Mouse (Mus musculus) heart, postnatal 4 days (tissue): ENCODE results near the gene Helb. TPM values are rescaled to one million over a fixed set of nuclear protein-coding genes. Genes with fewer than 3 reads are reported as not detected.
"Not testable (repeated sequence)": the region's sequence is repeated elsewhere in the genome, so short reads cannot be mapped to it uniquely, and the experiment has no call there.

Experiments
- DNase-seq: peaks from one replicate; pipeline ENCODE4 v3.0.0; 2021
- total RNA-seq, 2 experiments: library from RNA; stranded (reverse); gene quantifications; 2 replicates each; pipeline ENCODE4 v1.2.3; 2021

Gene Helb
- 10 to 100 TPM; 10.5 to 11.7 TPM for total RNA-seq

DNA sequence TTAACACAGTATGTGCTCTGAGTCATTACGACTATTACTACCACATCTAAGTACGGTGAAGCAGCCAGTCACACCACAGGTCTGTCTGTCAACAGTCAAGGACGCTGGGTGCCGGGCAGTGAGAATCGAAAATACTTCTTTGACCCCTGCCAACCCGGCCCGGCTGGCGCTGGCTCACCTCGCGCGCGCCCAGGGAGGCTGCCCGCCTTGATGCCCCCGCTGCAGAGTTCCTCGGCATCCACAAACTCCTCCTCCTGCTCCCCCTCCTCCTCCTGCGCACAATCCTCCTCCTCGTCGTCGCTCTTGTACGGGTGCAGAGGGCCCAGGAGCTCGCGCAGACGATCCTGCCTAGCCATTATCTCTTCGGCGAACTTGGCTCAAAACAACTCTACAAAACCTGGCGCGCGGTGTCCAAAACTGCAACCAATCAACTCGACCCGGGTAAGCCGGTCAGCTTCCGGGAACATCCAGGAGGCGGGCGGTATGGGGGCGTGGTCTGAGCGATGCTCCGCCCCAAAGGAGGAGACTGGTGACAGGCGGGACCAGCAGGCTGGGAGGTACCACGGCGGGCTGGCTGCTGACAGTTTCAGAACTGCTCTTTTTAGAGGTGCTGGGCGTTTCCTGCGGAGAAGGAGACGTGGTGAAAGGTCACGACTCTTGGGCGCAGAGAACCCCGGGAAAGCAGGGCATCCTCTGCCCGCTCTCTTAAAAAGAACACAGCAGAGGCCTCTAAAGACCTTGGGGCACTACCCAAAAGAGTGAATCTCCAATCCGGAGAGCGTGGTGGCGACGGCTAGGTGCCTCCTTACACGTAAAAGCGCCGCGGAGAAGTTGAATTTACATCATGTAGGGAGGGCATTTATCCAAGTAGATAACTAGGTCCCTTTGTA lies at the start of gene Helb:
Gene Helb, minus strand, starts transcription at position 481 of the 890 bp plus-strand sequence.
- DNase-seq: peak; percentile 99

DNA sequence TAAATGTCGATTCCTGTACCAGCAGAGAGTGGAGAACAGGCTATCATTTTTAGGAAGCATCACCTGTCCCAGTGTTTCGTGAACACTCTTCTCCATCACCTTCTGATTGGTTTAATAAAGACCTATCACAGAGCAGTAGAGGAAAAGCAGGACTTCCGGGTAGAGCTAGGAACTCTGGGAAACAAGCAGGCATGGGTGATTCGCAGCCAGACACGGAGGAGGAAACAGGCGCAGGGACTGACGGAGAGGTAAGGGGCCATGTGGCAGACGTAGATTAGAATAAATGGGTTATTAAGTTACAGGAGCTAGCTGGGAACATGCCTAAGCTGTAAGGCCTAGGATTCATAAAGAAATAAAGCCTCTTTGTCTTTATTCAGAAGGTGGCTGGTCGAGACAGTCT lies 47.7 kb upstream of the Helb start:
- DNase-seq: no peak

DNA sequence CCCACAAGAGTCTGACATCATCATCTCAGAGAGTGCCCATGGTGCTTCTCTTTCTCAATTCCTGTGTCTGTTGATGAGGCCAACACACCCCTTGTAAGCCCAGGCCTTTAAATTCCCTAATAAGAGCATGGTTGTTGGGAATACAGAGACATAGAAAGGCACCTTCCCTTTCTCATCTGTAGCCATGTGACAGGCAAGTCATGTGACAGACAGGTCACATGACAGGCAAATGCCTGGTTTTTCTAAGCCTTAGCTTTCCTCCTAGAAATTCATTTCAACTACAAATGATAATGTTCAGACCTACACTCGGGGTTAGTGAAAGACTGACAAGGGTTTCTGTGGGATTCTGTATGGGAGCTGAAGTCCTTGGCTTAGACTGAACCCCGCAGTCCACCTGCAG lies 41.1 kb upstream of the Helb start:
- DNase-seq: no peak

DNA sequence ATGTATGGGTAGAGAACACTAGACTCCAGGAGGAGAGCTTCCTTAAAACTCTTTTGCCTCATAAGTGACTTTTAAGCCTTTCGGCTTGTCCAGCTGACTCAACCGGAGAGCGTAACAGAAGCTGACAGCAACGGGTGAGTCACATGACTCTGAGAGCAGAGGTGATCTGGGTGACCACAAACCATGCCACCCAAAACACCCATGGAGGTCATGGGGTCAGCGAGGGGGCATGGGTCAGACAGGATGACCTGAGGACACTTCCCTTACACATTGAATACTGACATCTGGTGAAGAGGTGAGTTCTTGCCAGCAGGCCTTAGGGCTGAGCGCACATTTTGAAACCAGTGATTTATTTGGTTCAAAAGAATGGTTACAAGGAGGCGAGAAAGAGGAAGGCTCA lies 38.9 kb upstream of the Helb start:
- DNase-seq: no peak

DNA sequence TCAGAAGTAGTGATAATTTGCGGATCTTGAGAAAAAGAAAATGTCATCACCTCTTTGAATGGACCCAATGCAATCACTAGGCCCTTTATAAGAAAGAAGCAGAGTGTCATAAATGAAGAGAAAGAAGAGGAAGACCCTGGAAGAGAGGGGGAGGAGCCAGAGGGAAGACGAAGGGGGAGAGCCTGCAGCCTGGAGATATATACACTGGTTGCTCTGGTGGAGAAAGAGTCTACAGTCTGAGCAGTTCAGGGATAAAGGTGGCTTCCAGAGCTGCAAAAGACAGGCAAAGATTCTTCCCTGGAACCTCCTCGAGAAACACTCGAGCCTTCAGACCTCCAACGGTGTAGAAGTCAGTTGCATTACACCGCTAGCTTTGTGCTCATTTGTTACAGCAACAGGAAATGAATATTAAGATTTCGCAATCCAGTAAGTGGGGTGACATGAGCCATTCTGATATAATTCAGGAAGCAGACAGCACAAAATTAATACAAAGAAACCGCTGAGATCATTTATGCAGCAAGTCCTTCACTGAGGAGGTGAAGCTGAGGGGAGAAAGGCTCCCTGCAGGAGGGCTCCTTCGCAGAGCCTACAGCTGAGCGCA lies 28.2 kb upstream of the Helb start:
- no peak for DNase-seq

DNA sequence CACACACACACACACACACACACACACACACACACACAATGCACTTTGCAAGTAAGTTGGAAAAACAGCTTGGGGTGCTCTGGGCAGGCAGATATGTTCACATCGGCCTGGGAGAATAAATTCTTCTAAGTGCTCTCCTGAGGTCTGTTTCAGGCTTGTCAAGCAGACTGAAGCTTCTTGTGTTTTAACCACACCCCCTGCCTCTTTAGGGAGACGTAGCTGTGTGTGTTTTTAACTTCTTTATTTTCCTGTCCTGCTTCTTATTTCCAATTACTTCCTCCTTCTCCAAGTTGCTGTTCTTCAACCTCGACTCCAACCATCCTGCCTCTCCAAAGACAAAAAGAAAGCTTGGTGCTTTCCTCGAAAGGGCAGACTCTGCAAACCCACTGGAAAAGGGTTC lies 27.4 kb upstream of the Helb start:
- DNase-seq: no peak

DNA sequence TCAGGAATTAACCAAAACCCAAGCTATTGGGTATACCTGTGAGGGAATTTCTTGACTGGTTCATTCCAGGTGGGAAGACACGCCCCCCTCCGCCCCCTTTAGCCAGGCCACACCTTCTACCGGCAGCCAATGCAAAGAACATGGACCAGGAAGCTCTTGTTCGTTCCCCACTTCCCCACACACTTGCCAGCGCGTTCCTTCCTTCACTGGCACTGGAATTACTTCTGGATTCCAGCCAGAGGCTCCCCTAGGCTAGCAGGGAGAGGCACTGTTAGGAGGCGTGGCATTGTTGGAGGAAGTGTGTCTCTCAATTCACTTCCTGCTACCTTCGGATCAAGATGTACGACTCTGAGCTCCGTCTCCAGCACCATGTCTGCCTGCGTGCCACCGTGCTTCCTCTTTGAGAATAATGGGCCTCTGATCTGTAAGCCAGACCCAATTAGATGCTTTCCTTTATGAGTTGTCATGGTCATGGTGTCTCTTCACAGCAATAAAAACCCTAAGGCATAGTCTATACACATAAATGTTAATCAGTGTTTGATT lies 23.3 kb upstream of the Helb start:
- DNase-seq: no peak

DNA sequence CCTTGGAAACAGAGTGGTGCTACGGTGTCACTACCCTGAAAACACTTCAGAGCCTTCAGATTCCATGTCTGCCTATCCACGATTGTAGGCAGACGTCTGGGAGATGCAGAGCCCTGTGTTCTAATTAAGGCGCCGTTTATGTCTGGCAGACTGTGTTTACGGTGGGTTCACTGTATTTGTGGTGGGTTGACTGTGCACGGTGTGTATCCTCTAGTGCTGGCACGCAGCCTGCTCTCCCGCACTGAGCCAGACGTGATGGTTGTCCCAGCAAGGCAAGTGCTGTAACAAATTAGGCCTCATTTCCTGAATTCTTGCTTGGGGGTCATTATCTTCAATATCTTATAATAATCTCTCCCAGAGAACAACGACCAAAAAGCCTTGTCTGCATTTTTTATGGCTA lies 20.9 kb upstream of the Helb start:
- no peak for DNase-seq

DNA sequence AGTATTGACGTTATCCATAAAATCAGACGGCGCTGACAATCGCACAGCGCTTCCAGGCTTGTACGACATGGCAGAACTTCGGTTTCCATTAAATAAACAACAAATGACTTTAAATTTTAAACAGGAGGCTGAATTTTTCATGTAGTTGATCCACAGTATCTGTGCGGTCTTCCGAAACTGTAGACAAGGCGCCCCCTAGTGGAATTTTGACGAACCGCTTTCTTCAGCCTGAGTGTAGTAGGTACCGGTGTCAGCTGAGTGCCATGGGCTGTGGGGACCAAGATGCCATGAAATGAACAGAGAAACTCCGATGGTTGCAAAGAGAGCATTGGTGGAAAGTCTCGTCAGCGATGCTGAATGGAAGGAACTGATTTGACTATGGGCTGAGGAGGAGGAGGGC lies 17.8 kb upstream of the Helb start:
- peak; percentile 60 for DNase-seq

DNA sequence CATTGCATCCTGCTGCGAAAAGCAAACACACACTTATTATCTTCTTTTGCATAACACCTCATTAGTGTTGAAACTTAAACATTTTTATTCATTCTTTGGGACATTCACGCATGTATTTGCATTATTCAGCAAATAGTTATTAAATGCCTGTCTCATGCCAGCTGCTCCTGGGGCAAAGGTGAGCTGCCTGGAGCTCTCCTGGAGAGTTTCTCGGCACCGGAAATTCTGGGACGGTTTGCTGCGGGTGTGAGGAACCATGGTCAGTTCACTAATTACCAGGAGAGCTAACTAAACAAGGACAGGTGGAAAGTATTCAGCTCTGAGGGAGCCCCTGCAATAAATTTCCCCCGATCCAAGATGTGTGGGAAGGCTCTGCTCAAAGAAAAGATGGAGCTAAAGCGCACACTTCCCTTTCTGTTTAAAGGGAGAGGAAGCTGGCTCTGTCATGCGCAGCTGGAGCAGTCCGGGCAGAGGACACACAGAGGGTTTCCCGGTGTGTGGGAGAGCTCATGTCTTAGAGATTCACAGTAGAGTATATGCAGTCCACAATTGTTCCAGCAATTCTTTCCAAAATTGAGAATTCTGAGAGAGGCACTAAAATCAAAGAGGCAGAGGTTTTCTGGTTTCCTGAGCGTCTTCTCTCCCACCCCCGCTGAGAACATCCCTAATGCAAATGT lies 16.0 kb upstream of the Helb start:
- no peak for DNase-seq

DNA sequence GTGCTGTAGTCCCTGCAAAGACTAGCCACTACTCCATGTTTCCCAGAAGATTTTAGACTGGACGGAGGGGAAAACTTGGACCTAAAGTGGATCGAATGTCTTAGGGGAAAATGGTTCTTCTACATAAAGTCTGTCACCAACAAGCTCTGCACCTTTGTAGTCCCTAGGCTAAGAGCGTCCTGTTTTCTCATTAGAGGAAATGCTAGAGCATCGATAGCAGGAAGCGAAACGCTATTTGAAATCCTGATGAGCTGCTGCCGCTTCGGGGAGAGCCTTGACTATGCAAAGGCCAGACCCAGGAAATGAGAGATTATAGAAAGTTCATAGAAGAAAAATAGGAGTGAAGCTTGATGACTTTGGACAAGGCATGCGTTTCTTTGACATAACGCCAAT lies 12.7 kb upstream of the Helb start:
- no peak for DNase-seq

DNA sequence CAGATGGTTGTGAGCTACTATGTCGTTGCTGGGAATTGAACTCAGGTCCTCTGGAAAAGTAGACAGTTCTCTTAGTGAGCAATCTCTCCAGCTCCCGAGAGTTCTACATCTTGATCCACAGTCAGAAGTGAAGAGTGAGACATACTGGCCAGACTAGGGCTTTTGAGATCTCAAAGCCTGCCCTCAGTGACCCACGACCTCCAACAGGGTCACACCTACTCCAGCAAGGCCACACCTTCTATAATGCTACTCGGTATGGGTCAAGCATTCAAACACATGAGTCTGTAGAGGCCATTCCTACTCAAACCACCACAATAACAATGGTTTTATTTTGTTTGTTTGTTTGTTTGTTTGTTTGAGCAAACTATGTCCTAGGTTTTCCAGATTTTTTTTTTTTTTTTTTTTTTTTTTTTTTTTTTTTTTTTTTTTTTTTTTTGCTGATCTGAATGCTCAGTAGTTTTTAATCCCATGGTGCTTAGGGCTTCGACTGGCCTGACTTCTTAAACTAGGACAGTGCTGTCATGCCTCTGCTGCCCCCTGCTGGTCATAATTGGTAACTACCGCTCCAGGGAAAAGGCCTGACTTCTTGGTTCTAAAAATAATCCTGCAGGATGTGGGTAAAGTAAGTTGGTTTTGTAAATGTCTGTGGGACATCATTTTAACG lies 12.1 kb upstream of the Helb start:
- peak; percentile 93 for DNase-seq

DNA sequence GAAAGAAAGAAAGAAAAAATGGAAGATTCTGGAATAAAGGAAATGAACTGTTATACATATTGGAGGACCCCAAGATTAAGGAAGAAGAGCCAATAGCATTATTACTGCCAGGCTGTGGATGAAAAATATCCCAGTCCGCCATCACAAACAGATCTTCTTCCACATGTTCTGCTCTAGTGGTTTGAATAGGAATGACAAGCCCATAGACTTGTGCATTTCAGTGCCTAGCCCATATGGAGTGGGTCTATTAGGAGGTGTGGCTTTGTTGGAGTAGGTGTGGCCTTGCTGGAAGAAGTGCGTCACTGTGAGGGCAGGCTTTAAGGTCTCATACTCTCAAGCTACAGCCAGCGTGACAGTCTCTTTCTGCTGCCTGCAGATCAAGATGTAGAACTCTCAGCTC lies 10.9 kb upstream of the Helb start:
- DNase-seq: no peak

DNA sequence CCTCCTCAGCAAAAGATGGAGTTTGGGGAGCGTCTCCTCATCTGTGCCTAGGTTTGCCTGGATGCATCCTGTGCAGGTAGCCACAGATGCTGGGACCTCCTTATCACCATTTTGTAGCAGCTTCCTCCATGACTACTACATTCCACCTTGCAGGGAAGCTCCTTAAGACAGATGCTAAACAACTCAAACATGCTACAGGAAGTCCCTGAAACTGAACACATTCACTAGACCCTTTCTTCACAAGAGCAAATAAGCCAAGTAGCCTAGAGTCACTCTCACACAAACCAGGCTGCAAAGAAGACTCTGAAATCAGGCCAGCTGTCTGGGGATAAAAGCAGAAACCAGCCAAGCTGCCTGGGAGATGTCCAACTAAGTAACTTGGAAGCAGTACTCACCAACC lies 2.5 kb upstream of the Helb start:
- no peak for DNase-seq

DNA sequence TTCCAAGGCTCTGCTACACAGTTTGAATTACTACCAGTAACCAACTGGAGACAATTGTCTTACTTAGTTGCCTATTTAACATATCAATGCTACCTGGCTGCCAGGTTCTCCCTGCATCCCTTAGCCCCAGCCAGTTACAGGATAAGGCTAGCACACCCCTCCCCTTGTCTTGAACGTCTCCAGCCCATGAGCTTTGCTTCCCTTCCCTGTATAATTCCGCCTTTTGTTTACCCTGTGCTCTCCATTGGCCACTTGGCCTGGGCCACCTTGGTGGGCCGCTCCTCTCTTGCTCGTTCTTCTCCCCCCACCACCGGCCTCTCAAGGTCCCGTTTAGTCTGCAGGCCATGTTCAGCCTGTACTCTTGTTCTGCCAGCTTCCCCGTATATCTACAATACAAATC lies 1.7 kb upstream of the Helb start:
- DNase-seq: no peak

DNA sequence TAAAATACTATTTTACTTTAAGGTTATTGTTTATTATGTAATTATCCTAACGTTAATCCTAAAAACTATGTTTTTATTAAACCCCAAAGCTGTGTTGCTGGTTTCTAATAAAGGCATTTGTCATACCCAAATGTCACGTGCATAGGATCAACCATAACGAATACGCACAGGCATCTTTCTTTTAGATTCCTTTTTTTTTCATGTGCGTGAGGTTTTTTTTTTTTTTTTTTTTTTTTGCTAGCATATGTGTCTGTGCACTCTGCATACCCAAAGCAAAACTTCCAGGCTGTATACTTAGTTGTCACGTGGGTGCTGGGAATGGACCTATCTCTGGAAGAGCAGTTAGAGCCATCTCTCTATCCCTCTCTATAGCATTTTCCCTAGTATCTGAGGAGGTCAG lies 1.2 kb upstream of the Helb start:
- no peak for DNase-seq

DNA sequence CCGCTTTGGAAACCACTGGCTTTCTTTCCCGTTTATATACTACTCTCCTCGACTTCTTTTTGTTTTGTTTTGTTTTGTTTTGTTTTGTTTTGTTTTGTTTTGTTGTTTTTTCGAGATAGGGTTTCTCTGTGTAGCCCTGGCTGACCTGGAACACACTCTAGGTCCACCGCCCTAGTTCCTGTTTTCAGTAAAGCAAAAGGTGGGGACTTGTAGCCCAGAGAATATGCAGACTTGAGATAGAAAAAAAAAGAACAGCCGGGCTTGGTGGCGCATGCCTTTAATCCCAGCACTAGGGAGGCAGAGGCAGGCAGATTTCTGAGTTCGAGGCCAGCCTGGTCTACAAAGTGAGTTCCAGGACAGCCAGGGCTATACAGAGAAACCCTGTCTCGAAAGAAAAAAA lies 695 bp upstream of the Helb start:
- DNase-seq: not testable (repeated sequence)

DNA sequence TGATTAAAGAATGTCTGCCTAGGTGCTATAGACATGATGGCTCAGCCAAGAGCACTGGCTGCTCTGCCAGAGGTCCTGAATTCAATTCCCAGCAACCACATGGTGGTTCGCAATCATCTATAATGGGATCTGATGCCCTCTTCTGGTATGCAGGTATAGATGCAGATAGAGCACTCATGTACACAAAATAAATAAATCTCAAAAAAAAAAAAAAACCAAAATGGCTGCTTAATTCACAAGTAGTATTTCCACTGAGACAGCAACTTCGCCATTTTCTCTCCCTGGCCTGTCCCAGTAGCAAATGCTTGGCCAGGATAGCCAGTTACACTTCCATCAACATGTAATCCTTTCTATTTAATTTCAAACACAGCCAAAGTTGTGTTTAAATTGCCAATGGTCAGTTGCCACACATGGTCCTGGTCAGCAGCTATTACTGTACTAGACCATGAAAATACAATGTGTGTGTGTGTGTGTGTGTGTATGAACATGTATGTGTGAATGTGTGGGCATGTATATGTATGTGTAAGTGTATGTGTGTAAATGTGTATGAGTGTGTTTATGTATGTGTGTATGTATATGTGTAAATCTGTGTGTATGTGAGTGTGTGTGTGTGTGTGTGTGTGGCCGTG lies 982 bp downstream of the Helb start:
- DNase-seq: no peak

DNA sequence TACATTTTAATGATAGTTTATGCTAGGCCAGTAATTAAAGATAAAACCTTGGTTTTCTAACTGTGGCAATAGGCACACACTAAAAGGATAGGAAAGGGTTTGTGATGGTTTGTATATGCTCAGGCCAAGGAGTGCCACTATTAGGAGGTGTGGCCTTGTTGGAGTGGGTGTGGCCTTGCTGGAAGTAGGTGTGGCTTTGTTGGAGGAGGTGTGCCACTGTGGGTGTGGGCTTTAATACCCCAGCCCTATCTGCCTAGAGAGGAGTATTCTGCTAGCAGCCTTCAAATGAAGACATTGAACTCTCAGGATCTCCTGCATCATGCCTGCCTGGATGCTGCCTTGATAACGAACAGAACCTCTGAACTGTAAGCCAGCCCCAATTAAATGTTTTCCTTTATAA lies 12.0 kb downstream of the Helb start:
- no peak for DNase-seq

DNA sequence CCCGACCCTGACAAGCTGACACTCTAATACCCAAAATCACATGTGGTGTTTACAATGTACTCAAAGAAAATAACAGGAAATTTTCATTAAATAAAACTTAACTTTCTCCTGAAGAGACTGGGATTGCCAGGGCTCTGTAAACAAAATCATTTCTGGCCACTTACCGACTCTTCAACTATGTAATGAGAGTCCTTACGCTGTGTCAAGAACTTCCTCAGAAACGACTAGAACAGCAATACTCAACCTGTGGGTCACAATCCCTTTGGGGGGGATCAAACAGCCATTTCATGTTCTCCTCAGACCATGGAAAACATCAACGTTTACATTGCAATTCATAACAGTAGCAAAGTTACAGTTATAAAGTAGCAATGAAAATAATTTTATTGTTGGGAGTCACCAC lies 15.2 kb downstream of the Helb start:
- DNase-seq: no peak

DNA sequence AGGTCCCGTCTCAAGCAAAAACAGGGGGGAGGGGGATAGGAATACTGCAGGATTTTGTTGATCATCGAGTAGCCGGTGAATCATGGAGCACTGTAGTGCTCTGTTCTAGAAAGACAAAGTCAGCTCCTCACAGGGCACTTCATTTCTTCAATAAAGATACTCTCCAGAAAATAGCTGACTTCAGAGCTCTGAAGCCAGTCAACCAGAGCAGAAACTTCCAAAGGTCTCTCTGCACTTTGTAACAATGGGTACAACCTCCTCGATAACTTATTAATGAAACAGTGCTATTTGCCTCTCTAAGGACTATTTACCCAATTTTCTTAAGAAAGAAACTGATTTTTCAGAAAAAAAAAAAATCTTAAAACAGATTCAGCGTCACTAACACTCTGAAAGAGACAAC lies 17.1 kb downstream of the Helb start:
- no peak for DNase-seq

DNA sequence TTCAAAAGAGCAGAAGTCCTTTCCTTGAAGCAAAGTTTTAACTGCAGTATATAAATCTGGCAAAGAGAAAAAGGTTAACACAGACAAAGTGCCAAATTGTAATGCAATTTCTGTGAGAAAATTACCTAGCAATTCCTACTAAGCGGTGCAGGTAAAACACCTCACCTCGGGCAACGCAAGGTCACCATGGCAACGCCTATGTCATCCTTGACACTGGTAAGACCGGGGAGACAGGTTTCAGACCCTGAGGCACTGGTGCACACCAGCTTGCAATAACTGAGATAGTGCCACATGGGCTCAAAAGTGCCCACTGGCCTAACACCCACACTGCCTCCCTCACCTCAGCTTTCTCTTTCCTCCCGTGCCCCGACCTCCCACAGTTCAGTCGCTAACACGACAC lies 17.7 kb downstream of the Helb start:
- DNase-seq: no peak
